Mouse (Mus musculus) lung, adult 2 months (tissue): Measurements from ENCODE around the gene Hist1h4f. TPM values are rescaled to one million over a fixed set of nuclear protein-coding genes. Genes with fewer than 3 reads are reported as not detected.
A peak's percentile ranks its signal among the peaks of the same experiment; 100 is the strongest.
"Not testable (repeated sequence)": the region's sequence is repeated elsewhere in the genome, so short reads cannot be mapped to it uniquely, and the experiment has no call there.

Source experiments
- DNase-seq: peaks from one replicate; pipeline ENCODE4 v3.0.0; 2022
- H3K4me1 ChIP-seq: fragments of 200-500 bp; 2 replicates; pipeline ENCODE4 v1.6.1; 2011; ENCODE audit warnings: low read length; ENCODE audit not compliant: control insufficient read depth, insufficient read depth
- H3K4me3 ChIP-seq: fragments of 200-500 bp; replicated peaks from 2 replicates; pipeline ENCODE3; 2011; ENCODE audit warnings: low read depth, mild to moderate bottlenecking, control low read depth, low read length; ENCODE audit errors: extremely low read depth
- CTCF ChIP-seq: fragments of 200-500 bp; IDR thresholded peaks from 2 replicates; pipeline ENCODE4 v1.5.1; 2011; ENCODE audit warnings: mild to moderate bottlenecking, low read length, control low read depth; ENCODE audit not compliant: insufficient read depth
- POLR2A ChIP-seq: fragments of 200-500 bp; IDR thresholded peaks from 2 replicates; pipeline ENCODE4 v1.6.1; 2011; ENCODE audit warnings: low read depth, mild to moderate bottlenecking, control low read depth, low read length, borderline replicate concordance; ENCODE audit errors: extremely low read depth
- WGBS: fragments of 180-500 bp; shearing (Covaris S2); methylation state at CpG from one replicate; pipeline ENCODE4 v1.1.7; 2018; 5-methylcytosine and 5-hydroxymethylcytosine counted together
- polyA plus RNA-seq: library from polyadenylated mRNA; depleted of rRNA; stranded (reverse); fragments of >200 nt; gene quantifications from 2 replicates; pipeline ENCODE4 v1.2.3, GENCODE M21; 2012; rRNA removed

Gene Hist1h4f
- 1.4 and 1.8 TPM in 2 replicates for polyA plus RNA-seq

- WGBS, result under 1% methylated on average over 47 of the region's 47 CpGs
- DNase-seq, result peak; percentile 74
- not testable (repeated sequence) for H3K4me1 ChIP-seq
- peak within 1 kb of the TSS; percentile 61 for H3K4me3 ChIP-seq
- TF ChIP-seq POLR2A (peak; percentile 81; the same call in 1 of the 2 replicates), CTCF (0 out of 2 replicates have a peak, but pooled peaks have one; percentile 12)
Measured at GRCm38 (mm10) chr13:23551146-23551834, at the start of gene Hist1h4f. Gene Hist1h4f (minus strand): TSS chr13:23551648.

GRCm38 (mm10) chr13:23597957-23598356 is 46.5 kb upstream of the Hist1h4f start:
- Histone ChIP-seq H3K4me3 (no peak overlapping the region), H3K4me1 (peaks cover 4% of the 10 kb centered on the region)
- TF ChIP-seq POLR2A, result no peak
- peak; percentile 66 for TF ChIP-seq CTCF
- WGBS, result 5% methylated on average over 9 of the region's 9 CpGs
- peak; percentile 76 for DNase-seq

GRCm38 (mm10) chr13:23595622-23596372 is 44.3 kb upstream of the Hist1h4f start:
- H3K4me3 ChIP-seq, result no peak overlapping the region
- TF ChIP-seq CTCF (no peak), POLR2A (no peak)
- DNase-seq, result no peak
- 78% methylated on average over 7 of the region's 7 CpGs for whole genome bisulfite sequencing
- peaks cover 5% of the 10 kb centered on the region for H3K4me1 ChIP-seq

- H3K4me3 ChIP-seq, result no peak overlapping the region
- no peak for DNase-seq
- peaks cover 5% of the 10 kb centered on the region for H3K4me1 ChIP-seq
- WGBS, result 64% methylated on average over 2 of the region's 2 CpGs
- TF ChIP-seq POLR2A, result no peak
- TF ChIP-seq CTCF, result no peak
Measured at GRCm38 (mm10) chr13:23595185-23595584, 43.7 kb upstream of the Hist1h4f start.

GRCm38 (mm10) chr13:23593051-23593770 is 41.8 kb upstream of the Hist1h4f start:
- H3K4me1 ChIP-seq, result peaks cover 5% of the 10 kb centered on the region
- TF ChIP-seq POLR2A (no peak), CTCF (no peak)
- 40% methylated on average over 5 of the region's 5 CpGs for WGBS
- DNase-seq, result no peak
- H3K4me3 ChIP-seq, result no peak overlapping the region

- Histone ChIP-seq H3K4me3 (no peak overlapping the region), H3K4me1 (peaks cover 5% of the 10 kb centered on the region; the same call in 1 of the 2 replicates)
- 52% methylated on average over 7 of the region's 7 CpGs for WGBS
- no peak for DNase-seq
- TF ChIP-seq POLR2A (no peak), CTCF (no peak)
Measured at GRCm38 (mm10) chr13:23592614-23593013, 41.2 kb upstream of the Hist1h4f start.

- not testable (repeated sequence) for H3K4me3 ChIP-seq, DNase-seq, H3K4me1 ChIP-seq
- WGBS, result 85% methylated on average over 7 of the region's 7 CpGs
Measured at GRCm38 (mm10) chr13:23591886-23592285, 40.4 kb upstream of the Hist1h4f start.

GRCm38 (mm10) chr13:23591206-23591605 is 39.8 kb upstream of the Hist1h4f start:
- no peak for TF ChIP-seq CTCF
- no peak for TF ChIP-seq POLR2A
- WGBS, result 87% methylated on average over 7 of the region's 7 CpGs
- no peak for DNase-seq

GRCm38 (mm10) chr13:23586940-23587225 is 35.4 kb upstream of the Hist1h4f start:
- TF ChIP-seq CTCF, result no peak
- no peak for TF ChIP-seq POLR2A
- 0% methylated on average over 1 of the region's 1 CpGs for WGBS
- Histone ChIP-seq H3K4me3 (no peak overlapping the region), H3K4me1 (peaks cover 2% of the 10 kb centered on the region; the same call in 1 of the 2 replicates)
- no peak for DNase-seq

More at GRCm38 (mm10) chr13:23591206-23591605, 39.8 kb upstream of the Hist1h4f start:
- no peak overlapping the region for H3K4me3 ChIP-seq
- peaks cover 5% of the 10 kb centered on the region; the same call in 1 of the 2 replicates for H3K4me1 ChIP-seq
